Mouse (Mus musculus) G1E (cell line): ENCODE measurements around the gene Dusp10. TPM values are rescaled to one million over a fixed set of nuclear protein-coding genes. Genes with fewer than 3 reads are reported as not detected.

Source experiments
- ATAC-seq: 2 replicates; pipeline ENCODE4 v1.8.0; 2016; ENCODE audit warnings: mild to moderate bottlenecking; ENCODE audit not compliant: insufficient number of reproducible peaks, poor library complexity, low FRiP score, severe bottlenecking; ENCODE audit errors: extremely low read depth
- DNase-seq: peaks from one replicate; pipeline ENCODE4 v3.0.0; 2012; ENCODE audit warnings: low spot score
- H3K27me3 ChIP-seq: 2 replicates; pipeline ENCODE4 v1.6.1; 2012; ENCODE audit warnings: mild to moderate bottlenecking, low read length, inconsistent platforms; ENCODE audit not compliant: insufficient read depth
- H3K36me3 ChIP-seq: replicated peaks from 2 replicates; pipeline ENCODE3; 2012; ENCODE audit warnings: mild to moderate bottlenecking, inconsistent platforms
- H3K4me1 ChIP-seq: 2 replicates; pipeline ENCODE4 v1.6.1; 2012; ENCODE audit warnings: low read depth, low read length, inconsistent platforms, mixed read lengths; ENCODE audit not compliant: insufficient read depth
- H3K4me3 ChIP-seq: 2 replicates; pipeline ENCODE4 v1.5.1; 2012; ENCODE audit warnings: low read depth, mild to moderate bottlenecking, inconsistent platforms, low read length, moderate library complexity, mixed read lengths
- H3K9me3 ChIP-seq: replicated peaks from 2 replicates; pipeline ENCODE4 v1.6.1; 2012; ENCODE audit warnings: inconsistent platforms
- CTCF ChIP-seq: IDR thresholded peaks from 2 replicates; pipeline ENCODE4 v1.5.1; 2012; ENCODE audit warnings: low read depth, low read length, inconsistent platforms, mixed read lengths
- GATA1 ChIP-seq: IDR thresholded peaks from 2 replicates; pipeline ENCODE4 v1.6.1; 2012; ENCODE audit warnings: borderline replicate concordance, low read length, inconsistent platforms, mixed read lengths
- GATA2 ChIP-seq: IDR thresholded peaks from 2 replicates; pipeline ENCODE4 v1.6.1; 2012; ENCODE audit warnings: low read depth, low read length, inconsistent platforms, borderline replicate concordance
- POLR2AphosphoS5 ChIP-seq: IDR thresholded peaks from 2 replicates; pipeline ENCODE4 v1.6.1; 2012; ENCODE audit warnings: low read depth, low read length, inconsistent platforms; ENCODE audit not compliant: insufficient replicate concordance
- TAL1 ChIP-seq: conservative IDR thresholded peaks from 2 replicates; pipeline ENCODE4 v1.6.1; 2012; ENCODE audit warnings: low read depth, low read length, inconsistent platforms, mixed read lengths
- polyA plus RNA-seq: library from polyadenylated mRNA; stranded (reverse); fragments of >175 nt; gene quantifications from 2 replicates; pipeline ENCODE4 v1.2.3, GENCODE M21; 2012
- total RNA-seq, 2 experiments: library from RNA; stranded (forward) in 1 of 2; stranded (reverse) in 1 of 2; fragments of 200-1000 nt in 1 of 2; fragments of >200 nt in 1 of 2; fragmentation: Nextera tagmentation in 1 of 2; gene quantifications; 2 replicates each; pipeline ENCODE4 v1.2.3; 2014 to 2017

The Dusp10 gene
- total and polyA plus RNA-seq, 3 experiments = 0.27 TPM; not detected in 2

DNA sequence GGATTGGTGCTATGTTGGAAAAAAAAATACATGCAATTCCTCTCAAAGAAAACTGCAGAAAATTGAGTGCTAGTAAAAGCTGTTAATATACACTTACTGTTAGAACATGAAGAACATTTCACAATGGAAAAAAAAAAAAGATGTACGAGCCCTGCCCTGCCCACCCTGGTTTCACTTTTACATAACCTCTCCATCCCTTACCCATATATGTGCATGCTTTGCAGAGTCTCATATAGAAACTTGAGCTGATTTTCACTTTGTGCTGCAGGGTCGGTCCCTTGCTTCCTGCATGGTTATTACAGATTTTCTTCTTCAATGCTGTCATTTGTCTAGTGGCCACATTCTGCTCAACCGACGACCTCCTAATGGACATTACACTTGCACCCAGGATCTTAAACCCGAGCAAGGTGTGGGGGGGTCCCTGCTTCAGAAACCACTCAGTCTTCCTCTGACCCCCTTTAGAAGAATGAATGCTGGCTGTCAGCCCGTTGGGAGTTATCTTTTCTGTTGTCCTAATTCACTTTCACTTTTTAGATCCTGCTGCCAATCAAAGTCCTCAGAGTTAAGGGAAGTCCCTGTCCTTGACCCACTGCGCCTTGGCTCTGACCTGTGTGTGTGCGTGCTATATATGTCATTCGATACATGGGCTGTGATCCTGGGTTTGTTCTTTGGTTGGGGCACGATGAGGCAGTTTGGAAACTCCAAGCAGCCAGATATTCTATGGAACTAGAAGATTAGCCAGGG is 35.7 kb downstream of the Dusp10 start:
- no peak overlapping the region for H3K4me3 ChIP-seq
- H3K9me3 ChIP-seq = peaks cover 66% of the 10 kb centered on the region
- DNase-seq (no peak), ATAC-seq (no peak)
- H3K27me3 ChIP-seq = no peaks in the 10 kb centered on the region
- TF ChIP-seq POLR2AphosphoS5 (no peak), CTCF (no peak)
- no peaks in the 10 kb centered on the region for H3K36me3 ChIP-seq
- H3K4me1 ChIP-seq = no peaks in the 10 kb centered on the region

DNA sequence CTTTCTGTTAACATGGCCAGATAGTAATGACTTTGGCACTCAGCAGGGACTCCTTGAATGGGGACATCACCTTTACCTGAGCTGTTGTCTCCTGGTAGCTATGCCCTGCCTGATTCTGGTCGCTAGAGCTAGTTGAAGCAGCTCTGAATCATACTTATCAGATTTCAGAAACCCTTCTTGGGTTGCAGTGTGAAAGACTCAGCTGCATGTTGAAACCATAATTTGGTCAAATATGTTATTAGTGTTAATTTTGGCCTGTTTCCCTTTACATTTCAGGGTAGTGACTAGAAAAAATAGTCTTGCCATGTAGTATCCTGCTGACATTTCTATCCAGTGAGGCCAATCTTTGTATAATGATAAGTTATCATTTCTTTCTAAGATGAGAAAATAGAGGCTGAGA is 38.2 kb downstream of the Dusp10 start:
- ATAC-seq (no peak), DNase-seq (no peak)
- Histone ChIP-seq H3K4me1 (no peaks in the 10 kb centered on the region), H3K9me3 (peaks cover 59% of the 10 kb centered on the region), H3K4me3 (no peak overlapping the region), H3K27me3 (no peaks in the 10 kb centered on the region), H3K36me3 (no peaks in the 10 kb centered on the region)
- TF ChIP-seq POLR2AphosphoS5 (no peak), GATA1 (no peak), GATA2 (no peak), TAL1 (no peak), CTCF (no peak)

DNA sequence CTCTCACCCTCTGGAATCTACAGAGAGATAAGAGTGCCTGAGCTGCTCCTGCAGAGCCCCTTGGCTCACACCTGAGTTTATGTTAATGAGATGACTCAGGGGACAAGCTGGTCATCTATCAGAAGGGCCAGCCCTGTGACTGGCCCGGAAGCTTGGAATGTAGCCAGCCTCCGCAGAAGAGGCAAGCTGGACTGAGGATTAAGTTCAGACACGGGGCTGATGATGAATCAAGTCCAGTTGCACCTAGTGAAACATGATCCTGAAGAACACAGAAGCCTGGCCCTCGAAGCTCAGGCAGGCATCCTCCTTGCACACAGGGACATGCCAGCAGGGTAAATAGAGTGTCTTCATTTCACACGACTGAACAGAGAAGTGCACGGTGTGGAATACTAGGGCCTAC is 38.7 kb downstream of the Dusp10 start:
- Histone ChIP-seq H3K4me3 (no peak overlapping the region), H3K36me3 (no peaks in the 10 kb centered on the region), H3K9me3 (peaks cover 55% of the 10 kb centered on the region), H3K27me3 (no peaks in the 10 kb centered on the region), H3K4me1 (no peaks in the 10 kb centered on the region)
- DNase-seq (no peak), ATAC-seq (no peak)
- no peak for TF ChIP-seq GATA2
- TF ChIP-seq CTCF = no peak
- TF ChIP-seq POLR2AphosphoS5 = no peak

DNA sequence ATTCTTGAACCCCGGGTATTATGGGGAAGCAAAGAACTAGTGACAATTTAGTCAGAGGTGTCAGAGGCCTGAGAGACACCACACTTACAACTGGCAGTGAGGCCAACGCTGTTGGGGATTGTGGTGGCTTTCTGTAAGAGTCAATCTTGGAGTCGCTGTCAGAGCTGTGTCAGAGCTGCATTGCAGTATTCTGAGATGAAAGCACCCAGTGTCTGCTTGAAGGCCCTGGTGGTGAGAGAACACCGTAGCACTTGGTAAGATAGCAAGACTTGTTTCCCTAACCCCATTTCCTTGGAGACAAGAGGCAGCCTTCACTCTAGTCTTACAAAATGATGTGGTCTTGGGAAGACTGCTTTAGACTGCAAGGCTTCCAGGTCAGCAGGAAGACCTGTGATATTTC is 39.2 kb downstream of the Dusp10 start:
- Histone ChIP-seq H3K4me3 (no peak overlapping the region), H3K4me1 (no peaks in the 10 kb centered on the region), H3K9me3 (peaks cover 55% of the 10 kb centered on the region), H3K27me3 (no peaks in the 10 kb centered on the region), H3K36me3 (no peaks in the 10 kb centered on the region)
- no peak for ATAC-seq
- TF ChIP-seq CTCF (no peak), POLR2AphosphoS5 (no peak), GATA2 (no peak), GATA1 (no peak), TAL1 (no peak)
- DNase-seq = no peak

DNA sequence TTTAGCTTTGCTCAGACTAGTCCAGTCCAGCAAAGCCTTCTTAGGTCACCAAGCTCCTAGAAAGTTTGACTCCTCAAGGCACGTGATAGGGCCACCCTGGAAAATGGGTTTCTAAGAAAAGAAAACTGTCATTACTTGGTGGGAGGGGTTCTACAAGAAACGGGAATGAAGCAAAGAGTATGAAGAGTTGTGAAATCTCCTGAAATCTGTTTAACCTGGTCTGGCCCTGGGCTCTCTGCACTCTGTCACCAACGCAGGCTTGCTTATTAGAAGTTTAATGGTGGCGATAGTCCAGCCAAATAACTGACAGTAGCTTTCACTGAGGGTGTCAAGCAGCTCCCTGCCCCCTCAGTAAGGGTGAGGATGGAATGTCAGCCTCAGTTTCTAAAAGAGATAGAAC is 40.0 kb downstream of the Dusp10 start:
- ATAC-seq (no peak), DNase-seq (no peak)
- H3K36me3 ChIP-seq = no peaks in the 10 kb centered on the region
- H3K4me1 ChIP-seq = no peaks in the 10 kb centered on the region
- no peak for TF ChIP-seq GATA2
- no peak for TF ChIP-seq GATA1
- TF ChIP-seq POLR2AphosphoS5 = no peak
- TF ChIP-seq CTCF = no peak
- TF ChIP-seq TAL1 = no peak
- H3K27me3 ChIP-seq = no peaks in the 10 kb centered on the region
- no peak overlapping the region for H3K4me3 ChIP-seq
- peaks cover 55% of the 10 kb centered on the region for H3K9me3 ChIP-seq

DNA sequence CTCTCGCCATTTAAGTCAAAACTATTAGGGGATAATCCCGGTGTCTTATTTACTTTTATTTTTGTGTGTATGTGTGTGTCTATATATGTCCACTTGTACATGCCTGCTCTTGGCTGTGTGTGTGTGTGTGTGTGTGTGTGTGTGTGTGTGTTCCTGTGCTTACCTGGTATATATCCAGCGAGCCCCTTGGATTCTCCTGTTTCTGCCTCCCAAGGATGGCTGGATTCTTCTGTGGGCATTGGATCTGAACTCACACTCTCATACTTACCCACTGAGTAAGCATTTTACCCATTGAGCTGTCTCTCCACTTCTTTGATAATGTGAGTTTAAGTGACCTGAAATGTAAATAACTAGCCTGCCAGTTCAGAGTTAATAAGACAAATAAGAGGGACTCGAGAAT is 40.6 kb downstream of the Dusp10 start:
- Histone ChIP-seq H3K36me3 (no peaks in the 10 kb centered on the region), H3K4me1 (no peaks in the 10 kb centered on the region), H3K9me3 (peaks cover 57% of the 10 kb centered on the region), H3K27me3 (no peaks in the 10 kb centered on the region), H3K4me3 (no peak overlapping the region)
- DNase-seq (no peak), ATAC-seq (no peak)
- TF ChIP-seq CTCF (no peak), GATA2 (no peak), GATA1 (no peak), TAL1 (no peak), POLR2AphosphoS5 (no peak)
